Mouse (Mus musculus): ENCODE measurements around the gene Tdpoz2. TPM values are rescaled to one million over a fixed set of nuclear protein-coding genes. Genes with fewer than 3 reads are reported as not detected.
"Not testable (repeated sequence)": the region's sequence is repeated elsewhere in the genome, so short reads cannot be mapped to it uniquely, and the experiment has no call there.

Gene Tdpoz2
- polyA plus RNA-seq (2012; rRNA removed) (not detected in 2 replicates), polyA plus RNA-seq (2014; fragmentation: Nextera tagmentation; extraction: Ambion mirVana) (not detected in 2 replicates)

DNA sequence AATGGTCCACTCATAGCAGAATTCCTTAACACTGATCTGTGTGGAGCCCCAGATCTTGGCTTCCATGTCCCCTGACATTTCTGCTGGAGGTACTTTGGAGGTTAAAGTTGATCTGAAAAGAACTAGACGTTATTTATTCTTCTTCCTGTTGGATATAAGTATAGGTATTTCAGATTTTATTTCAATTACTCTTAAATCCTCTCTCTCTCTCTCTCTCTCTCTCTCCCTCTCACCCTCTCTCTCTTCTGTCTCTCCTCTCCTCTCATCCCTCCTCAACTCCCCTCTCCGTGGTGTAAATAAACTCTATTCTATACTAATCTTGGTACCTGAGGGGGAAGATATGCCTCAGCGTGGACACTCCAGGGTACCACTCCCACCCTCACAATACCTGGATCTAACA, at the start of gene Tdpoz2:
TSS of gene Tdpoz2 (minus strand) at position 101 of the 400 bp plus-strand sequence.
- no peaks in the 10 kb centered on the region for H3K4me1 ChIP-seq (ENCODE audit: control insufficient read depth, insufficient read depth, low read length)
- no peak within 1 kb of the TSS for H3K4me3 ChIP-seq (replicated peaks; ENCODE audit: low read length)
- no peaks in the 10 kb centered on the region for H3K27me3 ChIP-seq (ENCODE audit: control insufficient read depth, insufficient read depth, low read length)
- H3K36me3 ChIP-seq (ENCODE audit: control insufficient read depth, insufficient read depth, low read length): no peaks in the 10 kb centered on the region
- no peak within 1 kb of the TSS for H3K27ac ChIP-seq (replicated peaks; ENCODE audit: low read depth, low read length)
- no peaks in the 10 kb centered on the region for H3K9me3 ChIP-seq (ENCODE audit: control insufficient read depth, low read length)
- ATAC-seq (ENCODE audit: low FRiP score, low read depth) (no peak), DNase-seq (ENCODE audit: low spot score) (no peak)
- H3K9ac ChIP-seq (ENCODE audit: low read depth, low read length, severe bottlenecking): no peak within 1 kb of the TSS
- 83% methylated on average over 3 of the region's 3 CpGs for WGBS
- no peak for TF ChIP-seq POLR2A (IDR thresholded peaks at IDR 0.05; ENCODE audit: borderline replicate concordance, extremely low read depth, insufficient read depth, insufficient read length)
- H3K4me2 ChIP-seq (replicated peaks; ENCODE audit: low read depth, low read length, severe bottlenecking): no peak within 1 kb of the TSS

DNA sequence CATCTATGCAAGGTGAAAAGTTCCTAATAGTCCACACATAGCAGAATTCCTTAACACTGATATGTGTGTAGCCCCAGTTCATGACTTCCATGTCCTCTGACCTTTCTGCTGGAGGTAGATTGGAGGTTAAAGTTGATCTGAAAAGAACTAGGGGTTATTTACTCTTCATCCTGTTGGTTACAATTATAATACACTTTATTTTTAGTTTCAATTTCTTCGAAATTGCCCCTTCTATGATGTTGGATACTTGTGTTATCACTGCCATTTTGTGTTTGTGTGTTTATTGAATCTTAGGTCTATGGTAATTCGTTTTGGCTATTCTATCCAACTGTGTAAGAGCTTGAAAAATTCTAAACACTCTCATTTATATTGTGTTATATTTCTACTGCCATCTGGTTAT, 40.5 kb upstream of the Tdpoz2 start, which contains the start of gene Gm37596:
TSS of gene Gm37596 (minus strand) at position 101 of the 400 bp plus-strand sequence.
- 67% methylated on average over 1 of the region's 2 CpGs for WGBS

DNA sequence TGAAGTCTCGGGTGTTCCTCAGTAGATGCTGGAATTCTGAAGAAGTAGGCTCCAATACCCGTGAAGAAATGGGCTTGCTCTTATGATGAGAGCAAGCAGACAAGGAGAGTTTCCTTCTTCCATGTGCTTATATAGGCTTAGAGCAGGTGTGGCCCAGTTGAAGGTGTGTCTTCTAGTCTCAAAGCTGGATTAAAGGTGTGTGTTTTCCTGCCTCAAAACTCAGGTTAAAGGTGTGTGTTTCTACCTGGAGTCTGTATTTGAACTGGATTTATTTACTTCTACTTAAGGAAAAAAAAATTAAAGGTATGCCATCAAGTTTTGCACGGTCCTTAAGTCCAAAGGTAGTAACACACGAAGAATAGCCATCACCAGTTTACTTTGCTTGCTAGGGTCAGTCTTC, 23.7 kb upstream of the Tdpoz2 start, which contains the start of gene Tdpoz1:
TSS of gene Tdpoz1 (minus strand) at position 101 of the 400 bp plus-strand sequence.
- not testable (repeated sequence) for ATAC-seq (ENCODE audit: low FRiP score, low read depth); H3K4me1 ChIP-seq (ENCODE audit: control insufficient read depth, insufficient read depth, low read length); DNase-seq (ENCODE audit: low spot score); H3K4me3 ChIP-seq (replicated peaks; ENCODE audit: low read length); H3K27me3 ChIP-seq (ENCODE audit: control insufficient read depth, insufficient read depth, low read length); H3K36me3 ChIP-seq (ENCODE audit: control insufficient read depth, insufficient read depth, low read length); H3K4me2 ChIP-seq (replicated peaks; ENCODE audit: low read depth, low read length, severe bottlenecking); H3K9me3 ChIP-seq (ENCODE audit: control insufficient read depth, low read length); H3K9ac ChIP-seq (ENCODE audit: low read depth, low read length, severe bottlenecking); H3K27ac ChIP-seq (replicated peaks; ENCODE audit: low read depth, low read length)
- WGBS: 83% methylated on average over 2 of the region's 4 CpGs

More for the DNA sequence above, 40.5 kb upstream of the Tdpoz2 start, which contains the start of gene Gm37596:
- not testable (repeated sequence) for H3K4me3 ChIP-seq (replicated peaks; ENCODE audit: low read length); H3K9ac ChIP-seq (ENCODE audit: low read depth, low read length, severe bottlenecking); H3K4me2 ChIP-seq (replicated peaks; ENCODE audit: low read depth, low read length, severe bottlenecking); H3K36me3 ChIP-seq (ENCODE audit: control insufficient read depth, insufficient read depth, low read length); H3K27ac ChIP-seq (replicated peaks; ENCODE audit: low read depth, low read length); H3K27me3 ChIP-seq (ENCODE audit: control insufficient read depth, insufficient read depth, low read length); DNase-seq (ENCODE audit: low spot score); H3K9me3 ChIP-seq (ENCODE audit: control insufficient read depth, low read length); ATAC-seq (ENCODE audit: low FRiP score, low read depth); H3K4me1 ChIP-seq (ENCODE audit: control insufficient read depth, insufficient read depth, low read length)

DNA sequence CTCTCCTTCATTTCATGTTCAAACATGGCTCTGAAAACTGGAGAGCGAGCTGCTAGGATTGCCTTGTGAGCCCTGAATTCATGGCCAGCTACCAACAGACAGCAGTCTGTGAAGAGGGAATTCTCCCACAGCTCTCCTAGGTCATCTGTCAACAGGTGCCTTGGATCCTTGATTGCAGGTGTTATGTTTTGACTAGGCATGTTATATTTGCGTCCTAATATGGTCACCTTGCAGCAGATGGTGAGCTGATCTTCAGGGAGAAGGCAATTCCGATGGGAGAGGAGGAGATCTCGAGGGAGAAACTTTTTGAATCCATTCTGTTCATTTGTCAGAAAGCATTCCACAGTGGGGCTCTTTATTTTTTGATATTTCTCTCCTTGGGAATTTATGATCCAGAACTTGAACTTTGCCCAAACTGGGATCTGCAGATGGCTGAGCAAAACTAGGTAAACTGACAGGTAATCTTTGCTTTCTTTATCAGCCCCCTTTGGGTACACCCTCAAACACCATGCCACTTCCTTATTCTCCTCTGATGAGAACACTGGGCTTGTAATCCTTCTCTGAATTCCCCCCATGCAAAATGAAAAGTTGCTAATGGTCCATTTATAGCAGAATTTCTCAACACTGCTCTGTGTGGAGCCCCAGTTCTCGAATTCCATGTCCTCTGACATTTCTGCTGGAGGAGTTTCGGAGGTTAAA, 18.5 kb upstream of the Tdpoz2 start:
- H3K4me1 ChIP-seq (ENCODE audit: control insufficient read depth, insufficient read depth, low read length); DNase-seq (ENCODE audit: low spot score); ATAC-seq (ENCODE audit: low FRiP score, low read depth); H3K9me3 ChIP-seq (ENCODE audit: control insufficient read depth, low read length); H3K36me3 ChIP-seq (ENCODE audit: control insufficient read depth, insufficient read depth, low read length); H3K4me3 ChIP-seq (replicated peaks; ENCODE audit: low read length); H3K4me2 ChIP-seq (replicated peaks; ENCODE audit: low read depth, low read length, severe bottlenecking); H3K9ac ChIP-seq (ENCODE audit: low read depth, low read length, severe bottlenecking); H3K27me3 ChIP-seq (ENCODE audit: control insufficient read depth, insufficient read depth, low read length); H3K27ac ChIP-seq (replicated peaks; ENCODE audit: low read depth, low read length): not testable (repeated sequence)
- WGBS: 76% methylated on average over 5 of the region's 6 CpGs

DNA sequence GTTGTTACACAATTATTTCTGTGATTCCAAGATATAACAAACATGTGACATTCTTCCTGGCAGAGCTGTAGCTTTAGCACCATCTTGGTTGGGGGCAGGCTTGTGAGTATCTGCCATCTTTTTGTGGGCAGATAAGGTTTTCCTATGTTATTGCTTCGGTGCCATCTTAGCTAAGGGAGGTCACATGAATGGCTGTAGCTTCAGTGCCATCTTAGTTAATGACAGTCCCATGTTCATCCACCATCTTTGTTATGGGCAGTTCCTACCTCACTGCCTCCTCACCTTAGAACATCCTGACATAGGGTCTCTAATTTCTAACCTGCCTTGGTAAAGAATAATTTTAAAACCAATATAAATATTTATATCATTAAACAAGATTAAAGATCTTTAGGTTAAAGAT, 1.8 kb upstream of the Tdpoz2 start:
- no peak overlapping the region for H3K27ac ChIP-seq (replicated peaks; ENCODE audit: low read depth, low read length)
- no peak overlapping the region for H3K4me3 ChIP-seq (replicated peaks; ENCODE audit: low read length)
- no peak for TF ChIP-seq POLR2A (IDR thresholded peaks at IDR 0.05; ENCODE audit: borderline replicate concordance, extremely low read depth, insufficient read depth, insufficient read length)
- no peaks in the 10 kb centered on the region for H3K4me1 ChIP-seq (ENCODE audit: control insufficient read depth, insufficient read depth, low read length)
- 82% methylated on average over 1 of the region's 1 CpGs for WGBS
- no peaks in the 10 kb centered on the region for H3K9me3 ChIP-seq (ENCODE audit: control insufficient read depth, low read length)
- ATAC-seq (ENCODE audit: low FRiP score, low read depth) (no peak), DNase-seq (ENCODE audit: low spot score) (no peak)
- H3K36me3 ChIP-seq (ENCODE audit: control insufficient read depth, insufficient read depth, low read length): no peaks in the 10 kb centered on the region
- no peaks in the 10 kb centered on the region for H3K27me3 ChIP-seq (ENCODE audit: control insufficient read depth, insufficient read depth, low read length)
- no peak overlapping the region for H3K4me2 ChIP-seq (replicated peaks; ENCODE audit: low read depth, low read length, severe bottlenecking)
- H3K9ac ChIP-seq (ENCODE audit: low read depth, low read length, severe bottlenecking): no peak overlapping the region

DNA sequence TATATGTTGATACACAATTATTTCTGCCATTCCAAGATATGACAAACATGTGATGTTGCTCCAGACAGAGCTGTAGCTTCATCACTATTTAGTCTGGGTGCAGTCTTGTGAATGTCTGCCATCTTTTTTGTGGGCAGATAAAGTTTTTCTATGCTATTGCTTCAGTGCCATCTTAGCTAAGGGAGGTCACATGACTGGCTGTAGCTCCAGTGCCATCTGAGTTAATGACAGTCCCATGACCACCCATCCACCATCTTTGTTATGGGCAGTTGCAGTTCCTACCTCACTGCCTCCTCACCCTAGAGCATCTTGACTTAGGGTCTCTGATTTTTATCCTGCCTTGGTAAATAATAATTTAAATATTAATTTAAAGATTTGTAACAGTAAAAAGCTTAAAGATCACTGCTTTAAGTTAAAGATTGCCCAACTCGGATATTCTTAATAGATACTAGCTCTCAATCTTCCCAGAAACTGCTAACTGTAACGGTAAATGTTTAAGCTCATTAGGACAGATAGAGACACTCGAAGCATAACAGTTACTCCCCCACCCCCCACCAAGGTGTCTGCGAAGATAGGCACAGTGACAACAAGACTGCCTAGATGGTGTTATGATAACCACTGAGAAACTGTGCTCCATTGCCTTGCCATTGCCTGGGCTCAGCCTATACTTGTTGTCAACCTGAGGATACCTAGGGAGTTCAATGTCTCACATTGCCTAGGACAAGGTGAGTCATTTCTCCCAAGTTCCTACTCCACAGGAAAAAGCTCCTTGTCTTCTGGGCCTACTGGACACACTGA, 21.4 kb downstream of the Tdpoz2 start:
- not testable (repeated sequence) for H3K36me3 ChIP-seq (ENCODE audit: control insufficient read depth, insufficient read depth, low read length); H3K27me3 ChIP-seq (ENCODE audit: control insufficient read depth, insufficient read depth, low read length); ATAC-seq (ENCODE audit: low FRiP score, low read depth); H3K4me2 ChIP-seq (replicated peaks; ENCODE audit: low read depth, low read length, severe bottlenecking); H3K9me3 ChIP-seq (ENCODE audit: control insufficient read depth, low read length); H3K4me3 ChIP-seq (replicated peaks; ENCODE audit: low read length); H3K4me1 ChIP-seq (ENCODE audit: control insufficient read depth, insufficient read depth, low read length); H3K27ac ChIP-seq (replicated peaks; ENCODE audit: low read depth, low read length); H3K9ac ChIP-seq (ENCODE audit: low read depth, low read length, severe bottlenecking); DNase-seq (ENCODE audit: low spot score)
- 84% methylated on average over 4 of the region's 4 CpGs for WGBS

DNA sequence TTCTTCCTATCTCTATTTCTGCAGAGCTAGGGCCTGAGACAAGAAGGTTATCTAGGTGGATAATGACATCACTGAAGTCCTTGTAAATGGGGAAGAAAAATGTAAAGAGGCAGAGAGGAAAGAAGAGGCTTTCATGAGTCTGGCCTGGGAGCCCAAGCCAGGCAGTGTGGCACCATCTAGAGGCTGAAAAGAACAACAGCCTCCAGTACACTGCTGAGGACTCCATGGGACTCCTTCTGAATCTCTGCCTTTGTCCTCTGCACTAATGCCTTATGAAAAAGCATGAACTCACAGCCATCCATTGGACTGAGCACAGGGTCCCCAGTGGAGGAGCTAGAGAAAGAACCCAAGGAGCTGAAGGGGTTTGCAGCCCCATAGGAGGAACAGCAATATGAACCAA, 43.5 kb downstream of the Tdpoz2 start:
- DNase-seq (ENCODE audit: low spot score); H3K36me3 ChIP-seq (ENCODE audit: control insufficient read depth, insufficient read depth, low read length); H3K27me3 ChIP-seq (ENCODE audit: control insufficient read depth, insufficient read depth, low read length); H3K9me3 ChIP-seq (ENCODE audit: control insufficient read depth, low read length); H3K4me2 ChIP-seq (replicated peaks; ENCODE audit: low read depth, low read length, severe bottlenecking); H3K4me3 ChIP-seq (replicated peaks; ENCODE audit: low read length); H3K27ac ChIP-seq (replicated peaks; ENCODE audit: low read depth, low read length); H3K9ac ChIP-seq (ENCODE audit: low read depth, low read length, severe bottlenecking); H3K4me1 ChIP-seq (ENCODE audit: control insufficient read depth, insufficient read depth, low read length): not testable (repeated sequence)
- 0 out of 2 replicates have a peak, but pooled peaks have one; percentile 57 for ATAC-seq (ENCODE audit: low FRiP score, low read depth)

Data from limb, embryonic 14.5 days (tissue).